Mouse (Mus musculus): Measurements from ENCODE around the gene Slc34a3. TPM values are rescaled to one million over a fixed set of nuclear protein-coding genes. Genes with fewer than 3 reads are reported as not detected.

The Slc34a3 gene
- polyA plus RNA-seq, 1 experiment = 0.92 TPM

GRCm38 (mm10) chr2:25181891-25182397, 52.2 kb downstream of the Slc34a3 start:
- no peaks in the 10 kb centered on the region; the same call in 1 of the 2 replicates for H3K27me3 ChIP-seq (ENCODE audit: control insufficient read depth, insufficient read depth, low read length)
- no peak overlapping the region for H3K4me3 ChIP-seq (replicated peaks; ENCODE audit: insufficient read depth, low read depth, low read length)
- no peak overlapping the region for H3K27ac ChIP-seq (ENCODE audit: insufficient read depth, low read length)
- 11% methylated on average over 17 of the region's 17 CpGs for WGBS
- TF ChIP-seq CTCF (IDR thresholded peaks at IDR 0.05; ENCODE audit: borderline replicate concordance, insufficient read depth, low read depth, low read length) (no peak), POLR2A (IDR thresholded peaks at IDR 0.05; ENCODE audit: borderline replicate concordance, insufficient read depth, low read length) (no peak)
- H3K4me1 ChIP-seq (ENCODE audit: control insufficient read depth, insufficient read depth, low read length) = peaks cover 2% of the 10 kb centered on the region
- DNase-seq = no peak

GRCm38 (mm10) chr2:25180973-25181890, 52.9 kb downstream of the Slc34a3 start:
- no peak for TF ChIP-seq POLR2A (IDR thresholded peaks at IDR 0.05; ENCODE audit: borderline replicate concordance, insufficient read depth, low read length)
- TF ChIP-seq CTCF (IDR thresholded peaks at IDR 0.05; ENCODE audit: borderline replicate concordance, insufficient read depth, low read depth, low read length) = no peak
- under 1% methylated on average over 100 of the region's 100 CpGs for WGBS
- peak; percentile 40 to 47 for DNase-seq
- Histone ChIP-seq H3K27ac (ENCODE audit: insufficient read depth, low read length) (no peak overlapping the region), H3K4me1 (ENCODE audit: control insufficient read depth, insufficient read depth, low read length) (peaks cover 2% of the 10 kb centered on the region), H3K27me3 (ENCODE audit: control insufficient read depth, insufficient read depth, low read length) (no peaks in the 10 kb centered on the region; the same call in 1 of the 2 replicates), H3K4me3 (replicated peaks; ENCODE audit: insufficient read depth, low read depth, low read length) (peak overlapping the region; percentile 44)

GRCm38 (mm10) chr2:25180478-25180903, 53.7 kb downstream of the Slc34a3 start, which contains the start of gene Nrarp:
Gene Nrarp (plus strand): TSS chr2:25180758.
- H3K4me1 ChIP-seq (ENCODE audit: control insufficient read depth, insufficient read depth, low read length) = peaks cover 2% of the 10 kb centered on the region
- peak within 1 kb of the TSS; percentile 62 for H3K4me3 ChIP-seq (replicated peaks; ENCODE audit: insufficient read depth, low read depth, low read length)
- no peaks in the 10 kb centered on the region; the same call in 1 of the 2 replicates for H3K27me3 ChIP-seq (ENCODE audit: control insufficient read depth, insufficient read depth, low read length)
- 1% methylated on average over 35 of the region's 35 CpGs for WGBS
- TF ChIP-seq CTCF (IDR thresholded peaks at IDR 0.05; ENCODE audit: borderline replicate concordance, insufficient read depth, low read depth, low read length) = peak; percentile 34; the same call in 1 of the 2 replicates
- peak; percentile 17; the same call in 1 of the 2 replicates for TF ChIP-seq POLR2A (IDR thresholded peaks at IDR 0.05; ENCODE audit: borderline replicate concordance, insufficient read depth, low read length)
- H3K27ac ChIP-seq (ENCODE audit: insufficient read depth, low read length) = no peak within 1 kb of the TSS
- DNase-seq = peak; percentile 85 to 89

DNA sequence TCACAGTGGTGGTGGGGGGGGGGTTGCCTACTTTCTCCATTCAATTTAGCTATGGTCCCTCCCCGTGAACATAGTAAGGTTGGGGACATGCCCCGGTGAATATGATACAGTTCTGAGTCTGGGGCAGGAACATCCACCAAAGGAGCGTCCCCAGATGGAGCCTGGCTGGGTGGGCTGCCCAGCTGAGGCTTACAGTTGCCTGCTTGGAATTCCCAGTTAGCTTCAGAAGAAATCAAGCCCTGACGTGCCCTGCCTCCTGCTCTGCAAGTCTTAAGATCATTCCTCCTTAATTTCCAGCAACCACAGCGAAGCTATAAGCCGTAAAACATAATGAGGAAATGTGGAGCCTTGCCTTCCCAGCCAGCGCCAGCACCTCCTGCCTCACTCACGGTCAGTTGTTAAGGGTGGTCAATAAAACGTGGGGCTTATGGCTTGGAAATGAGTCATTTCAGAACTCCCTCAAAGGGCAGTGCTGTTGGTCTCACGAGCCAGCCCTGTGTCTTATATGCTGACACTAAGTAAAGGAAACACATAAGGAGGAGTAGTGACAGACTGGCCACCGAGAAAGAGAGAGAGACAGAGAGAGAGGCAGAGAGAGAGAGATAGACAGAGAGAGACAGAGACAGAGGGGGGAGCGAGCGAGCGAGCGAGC, 54.5 kb downstream of the Slc34a3 start:
- no peak overlapping the region for H3K4me3 ChIP-seq (replicated peaks; ENCODE audit: insufficient read depth, low read depth, low read length)
- H3K4me1 ChIP-seq (ENCODE audit: control insufficient read depth, insufficient read depth, low read length) = peaks cover 2% of the 10 kb centered on the region
- no peak for DNase-seq
- H3K27ac ChIP-seq (ENCODE audit: insufficient read depth, low read length) = no peak overlapping the region
- no peak for TF ChIP-seq POLR2A (IDR thresholded peaks at IDR 0.05; ENCODE audit: borderline replicate concordance, insufficient read depth, low read length)
- no peak for TF ChIP-seq CTCF (IDR thresholded peaks at IDR 0.05; ENCODE audit: borderline replicate concordance, insufficient read depth, low read depth, low read length)
- WGBS = 43% methylated on average over 15 of the region's 15 CpGs
- no peaks in the 10 kb centered on the region; the same call in 1 of the 2 replicates for H3K27me3 ChIP-seq (ENCODE audit: control insufficient read depth, insufficient read depth, low read length)

Other genes with a start within 250 kb of the Slc34a3 start
- 203 and 244 TPM in 2 replicates for gene Nsmf, start 180.0 kb downstream of the Slc34a3 start, polyA plus RNA-seq (2012; rRNA removed)
- not detected in 2 replicates for gene Entpd8, start 154.1 kb downstream of the Slc34a3 start, polyA plus RNA-seq (2012; rRNA removed)
- not detected in 2 replicates for gene Noxa1, start 139.2 kb downstream of the Slc34a3 start, polyA plus RNA-seq (2012; rRNA removed)
- gene Nrarp, start 53.6 kb downstream of the Slc34a3 start, polyA plus RNA-seq (2012; rRNA removed) = 7.7 and 9.4 TPM in 2 replicates
- gene Tor4a, start 37.5 kb downstream of the Slc34a3 start, polyA plus RNA-seq (2012; rRNA removed) = 3.6 and 4.2 TPM in 2 replicates
- 69.4 and 84.5 TPM in 2 replicates for gene Nelfb, start 22.9 kb downstream of the Slc34a3 start, polyA plus RNA-seq (2012; rRNA removed)
- not detected in 2 replicates for gene Stpg3, start 19.7 kb downstream of the Slc34a3 start, polyA plus RNA-seq (2012; rRNA removed)
- 0.10 and 0.11 TPM in 2 replicates for gene Fam166a, start 15.6 kb downstream of the Slc34a3 start, polyA plus RNA-seq (2012; rRNA removed)
- gene Tubb4b, start 9.7 kb downstream of the Slc34a3 start, polyA plus RNA-seq (2012; rRNA removed) = 647 and 663 TPM in 2 replicates
- not detected in 2 replicates for gene Rnf224, start 2.4 kb upstream of the Slc34a3 start, polyA plus RNA-seq (2012; rRNA removed)
- 423 and 427 TPM in 2 replicates for gene Rnf208, start 7.9 kb upstream of the Slc34a3 start, polyA plus RNA-seq (2012; rRNA removed)
- gene Cysrt1, start 8.1 kb upstream of the Slc34a3 start, polyA plus RNA-seq (2012; rRNA removed) = 0.76 and 0.80 TPM in 2 replicates
- 12.5 and 14.1 TPM in 2 replicates for gene AL732309.1, start 12.5 kb upstream of the Slc34a3 start, polyA plus RNA-seq (2012; rRNA removed)
- 31.9 and 33.4 TPM in 2 replicates for gene Tmem203, start 21.1 kb upstream of the Slc34a3 start, polyA plus RNA-seq (2012; rRNA removed)
- gene Tprn, start 28.3 kb upstream of the Slc34a3 start, polyA plus RNA-seq (2012; rRNA removed) = 91.0 and 96.9 TPM in 2 replicates
- 74.5 and 75.9 TPM in 2 replicates for gene Ssna1, start 38.1 kb upstream of the Slc34a3 start, polyA plus RNA-seq (2012; rRNA removed)
- 103 TPM in 2 replicates for gene Anapc2, start 38.1 kb upstream of the Slc34a3 start, polyA plus RNA-seq (2012; rRNA removed)
- not detected in 2 replicates for gene Tmem210, start 53.8 kb upstream of the Slc34a3 start, polyA plus RNA-seq (2012; rRNA removed)
- gene Lrrc26, start 55.6 kb upstream of the Slc34a3 start, polyA plus RNA-seq (2012; rRNA removed) = 0.20 and 0.21 TPM in 2 replicates
- gene Grin1, start 84.8 kb upstream of the Slc34a3 start, polyA plus RNA-seq (2012; rRNA removed) = 282 and 290 TPM in 2 replicates
- 33.2 and 34.1 TPM in 2 replicates for gene Man1b1, start 98.0 kb upstream of the Slc34a3 start, polyA plus RNA-seq (2012; rRNA removed)
- gene Dpp7, start 122.0 kb upstream of the Slc34a3 start, polyA plus RNA-seq (2012; rRNA removed) = 63.1 and 71.2 TPM in 2 replicates
- 19.0 and 22.1 TPM in 2 replicates for gene Uap1l1, start 131.3 kb upstream of the Slc34a3 start, polyA plus RNA-seq (2012; rRNA removed)
- 4.4 and 4.7 TPM in 2 replicates for gene Sapcd2, start 138.0 kb upstream of the Slc34a3 start, polyA plus RNA-seq (2012; rRNA removed)
- gene Entpd2, start 161.5 kb upstream of the Slc34a3 start, polyA plus RNA-seq (2012; rRNA removed) = 12.3 and 12.5 TPM in 2 replicates
- 502 and 505 TPM in 2 replicates for gene Npdc1, start 165.0 kb upstream of the Slc34a3 start, polyA plus RNA-seq (2012; rRNA removed)
- 0.51 and 0.71 TPM in 2 replicates for gene Fut7, start 188.9 kb upstream of the Slc34a3 start, polyA plus RNA-seq (2012; rRNA removed)
- gene Abca2, start 194.3 kb upstream of the Slc34a3 start, polyA plus RNA-seq (2012; rRNA removed) = 285 and 294 TPM in 2 replicates
- 0.84 and 2.8 TPM in 2 replicates for gene Clic3, start 222.5 kb upstream of the Slc34a3 start, polyA plus RNA-seq (2012; rRNA removed)
- gene Paxx, start 226.7 kb upstream of the Slc34a3 start, polyA plus RNA-seq (2012; rRNA removed) = 196 and 230 TPM in 2 replicates
- 2,130 and 2,485 TPM in 2 replicates for gene Ptgds, start 235.7 kb upstream of the Slc34a3 start, polyA plus RNA-seq (2012; rRNA removed)